Mouse (Mus musculus) neural tube, embryonic 13.5 days (tissue): ENCODE data around the gene Gzmk. TPM values are rescaled to one million over a fixed set of nuclear protein-coding genes. Genes with fewer than 3 reads are reported as not detected.
"Not testable (repeated sequence)": the region's sequence is repeated elsewhere in the genome, so short reads cannot be mapped to it uniquely, and the experiment has no call there.

ENCODE experiments used
- ATAC-seq: fragments of 200-750 bp; cut with Nextera tagmentation; 2 replicates; pipeline ENCODE4 v1.8.0; 2017; ENCODE audit warnings: low read depth, mild to moderate bottlenecking, moderate TSS enrichment, moderate library complexity
- H3K27ac ChIP-seq: fragments of 300-500 bp; sonication (generic); replicated peaks from 2 replicates; pipeline ENCODE4 v1.5.1; 2015; ENCODE audit warnings: moderate library complexity, mild to moderate bottlenecking, inconsistent platforms
- H3K27me3 ChIP-seq: fragments of 300-500 bp; sonication (generic); 2 replicates; pipeline ENCODE4 v1.6.1; 2015; ENCODE audit warnings: mild to moderate bottlenecking, inconsistent platforms
- H3K36me3 ChIP-seq: fragments of 300-500 bp; sonication (generic); 2 replicates; pipeline ENCODE4 v1.6.1; 2015; ENCODE audit warnings: mild to moderate bottlenecking, inconsistent platforms
- H3K4me1 ChIP-seq: fragments of 300-500 bp; sonication (generic); replicated peaks from 2 replicates; pipeline ENCODE4 v1.6.1; 2015; ENCODE audit warnings: inconsistent platforms
- H3K4me2 ChIP-seq: fragments of 300-500 bp; sonication (generic); 2 replicates; pipeline ENCODE4 v1.6.1; 2015; ENCODE audit warnings: inconsistent platforms, mild to moderate bottlenecking, moderate library complexity
- H3K4me3 ChIP-seq: fragments of 300-500 bp; sonication (generic); 2 replicates; pipeline ENCODE4 v1.5.1; 2015; ENCODE audit warnings: mild to moderate bottlenecking, inconsistent platforms
- H3K9ac ChIP-seq: fragments of 300-500 bp; sonication (generic); 2 replicates; pipeline ENCODE4 v1.6.1; 2015; ENCODE audit warnings: moderate library complexity, mild to moderate bottlenecking, inconsistent platforms
- H3K9me3 ChIP-seq: fragments of 300-500 bp; sonication (generic); 2 replicates; pipeline ENCODE4 v1.6.1; 2016; ENCODE audit warnings: inconsistent platforms
- WGBS: fragments of 180-500 bp; shearing (Covaris S2); methylation state at CpG from one replicate; pipeline ENCODE4 v1.1.7; 2015; 5-methylcytosine and 5-hydroxymethylcytosine counted together
- polyA plus RNA-seq: library from polyadenylated mRNA; unstranded; fragments of >200 nt; fragmentation: Nextera tagmentation; extraction: Ambion mirVana; gene quantifications from 2 replicates; pipeline ENCODE4 v1.2.1, GENCODE M21; 2015

Gzmk gene
- not detected in 2 replicates for polyA plus RNA-seq

DNA sequence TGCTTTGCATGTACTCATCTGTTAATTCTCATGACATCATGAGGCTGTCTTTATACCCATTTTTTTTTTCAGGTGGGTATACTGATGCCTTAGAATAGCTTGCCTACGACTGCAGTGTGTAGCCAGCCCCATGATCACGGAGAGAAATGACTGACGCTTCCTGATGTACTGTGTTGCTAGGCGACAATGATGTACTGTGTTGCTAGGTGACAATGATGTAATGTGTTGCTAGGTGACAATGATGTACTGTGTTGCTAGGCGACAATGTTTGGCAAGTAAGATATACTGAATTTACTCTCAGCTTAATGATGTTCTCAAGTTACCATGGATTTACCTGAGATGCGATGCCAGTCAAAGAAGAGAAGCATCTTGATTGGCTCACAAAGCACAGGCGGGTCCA is at the start of gene Gzmk:
Gene Gzmk (minus strand): TSS at position 98 of the 400 bp plus-strand sequence.
- Histone ChIP-seq H3K9ac (no peak within 1 kb of the TSS), H3K4me1 (peaks cover 14% of the 10 kb centered on the region), H3K9me3 (no peaks in the 10 kb centered on the region), H3K4me2 (no peak within 1 kb of the TSS), H3K27ac (0 out of 2 replicates have a peak within 1 kb of the TSS, but pooled peaks have one; percentile 1), H3K36me3 (no peaks in the 10 kb centered on the region), H3K4me3 (no peak within 1 kb of the TSS), H3K27me3 (no peaks in the 10 kb centered on the region)
- ATAC-seq, result peak; percentile 95
- 35% methylated on average over 7 of the region's 7 CpGs for whole genome bisulfite sequencing

GRCm38 (mm10) chr13:113271189-113271588 is 45.5 kb upstream of the Gzmk start:
- no peak overlapping the region for H3K4me3 ChIP-seq
- no peak overlapping the region for H3K4me2 ChIP-seq
- H3K27me3 ChIP-seq, result no peaks in the 10 kb centered on the region
- no peak overlapping the region for H3K9ac ChIP-seq
- WGBS, result 93% methylated on average over 8 of the region's 8 CpGs
- no peak for ATAC-seq
- H3K4me1 ChIP-seq, result no peaks in the 10 kb centered on the region
- H3K9me3 ChIP-seq, result no peaks in the 10 kb centered on the region
- H3K27ac ChIP-seq, result no peak overlapping the region
- no peaks in the 10 kb centered on the region for H3K36me3 ChIP-seq

- whole genome bisulfite sequencing, result 50% methylated on average over 18 of the region's 18 CpGs
- peak; percentile 89 for ATAC-seq
- Histone ChIP-seq H3K9me3 (no peaks in the 10 kb centered on the region), H3K27ac (no peak overlapping the region), H3K9ac (no peak overlapping the region), H3K4me2 (no peak overlapping the region), H3K36me3 (no peaks in the 10 kb centered on the region), H3K4me1 (no peaks in the 10 kb centered on the region), H3K27me3 (no peaks in the 10 kb centered on the region), H3K4me3 (no peak overlapping the region)
These were observed 44.4 kb upstream of the Gzmk start for GRCm38 (mm10) chr13:113269777-113270776.

GRCm38 (mm10) chr13:113267204-113267603 is 41.5 kb upstream of the Gzmk start:
- no peak overlapping the region for H3K4me2 ChIP-seq
- no peaks in the 10 kb centered on the region for H3K4me1 ChIP-seq
- no peaks in the 10 kb centered on the region for H3K27me3 ChIP-seq
- 83% methylated on average over 3 of the region's 3 CpGs for WGBS
- H3K36me3 ChIP-seq, result no peaks in the 10 kb centered on the region
- H3K9ac ChIP-seq, result no peak overlapping the region
- no peak overlapping the region for H3K4me3 ChIP-seq
- no peak for ATAC-seq
- H3K27ac ChIP-seq, result no peak overlapping the region
- no peaks in the 10 kb centered on the region for H3K9me3 ChIP-seq

DNA sequence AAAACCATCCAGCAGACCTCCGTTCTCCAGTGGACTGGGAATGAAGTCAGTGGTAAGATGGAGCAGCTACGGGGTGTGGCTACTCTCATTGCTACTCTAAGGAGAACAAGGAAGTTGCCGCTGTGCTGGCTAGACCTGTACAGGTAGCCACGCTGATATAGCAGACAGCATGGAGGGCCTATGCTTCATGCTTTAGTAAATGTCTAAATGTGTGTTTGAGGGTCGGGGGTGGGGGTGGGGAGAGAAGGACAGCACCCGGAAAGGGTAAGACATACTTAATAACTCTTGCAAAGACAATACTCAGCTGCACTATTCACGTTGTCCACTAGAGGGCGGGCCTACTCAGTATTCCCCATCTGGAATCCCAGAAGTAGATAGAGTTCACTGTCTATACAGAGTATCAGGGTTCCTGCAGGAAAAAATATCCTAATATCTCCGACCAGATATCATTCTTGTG is 40.8 kb upstream of the Gzmk start:
- no peak overlapping the region for H3K4me2 ChIP-seq
- no peaks in the 10 kb centered on the region for H3K36me3 ChIP-seq
- no peak overlapping the region for H3K9ac ChIP-seq
- H3K9me3 ChIP-seq, result no peaks in the 10 kb centered on the region
- H3K4me1 ChIP-seq, result no peaks in the 10 kb centered on the region
- no peaks in the 10 kb centered on the region for H3K27me3 ChIP-seq
- H3K4me3 ChIP-seq, result no peak overlapping the region
- 32% methylated on average over 9 of the region's 9 CpGs for WGBS
- peak; percentile 40; the same call in 1 of the 2 replicates for ATAC-seq
- H3K27ac ChIP-seq, result no peak overlapping the region

GRCm38 (mm10) chr13:113265257-113265656 is 39.5 kb upstream of the Gzmk start:
- no peaks in the 10 kb centered on the region for H3K36me3 ChIP-seq
- H3K27ac ChIP-seq, result no peak overlapping the region
- no peak for ATAC-seq
- no peaks in the 10 kb centered on the region for H3K4me1 ChIP-seq
- H3K4me2 ChIP-seq, result no peak overlapping the region
- 32% methylated on average over 13 of the region's 13 CpGs for WGBS
- no peak overlapping the region for H3K4me3 ChIP-seq
- no peaks in the 10 kb centered on the region for H3K9me3 ChIP-seq
- no peak overlapping the region for H3K9ac ChIP-seq
- no peaks in the 10 kb centered on the region for H3K27me3 ChIP-seq

DNA sequence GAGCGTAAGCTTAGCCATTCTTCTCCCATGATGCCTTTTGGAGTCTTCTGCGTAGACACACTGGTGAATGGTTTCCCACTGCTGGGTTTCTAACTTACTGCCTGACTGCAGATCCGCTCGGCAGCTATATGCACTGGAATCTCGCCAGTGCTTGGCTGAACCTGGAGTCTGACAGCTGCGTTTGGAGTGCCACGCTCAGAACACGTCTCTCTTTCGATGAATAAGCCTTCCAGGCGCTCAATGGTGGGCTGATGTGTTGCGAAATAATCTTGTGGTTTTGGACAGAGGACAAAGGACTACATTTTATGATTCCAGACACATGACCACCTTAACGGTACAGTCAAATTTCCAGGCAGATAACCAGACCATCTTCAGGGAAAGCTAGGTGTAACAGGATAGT is 37.1 kb upstream of the Gzmk start:
- Histone ChIP-seq H3K36me3 (no peaks in the 10 kb centered on the region), H3K27ac (no peak overlapping the region), H3K9ac (no peak overlapping the region), H3K4me1 (no peaks in the 10 kb centered on the region), H3K4me2 (no peak overlapping the region), H3K9me3 (no peaks in the 10 kb centered on the region), H3K4me3 (no peak overlapping the region), H3K27me3 (no peaks in the 10 kb centered on the region)
- ATAC-seq, result no peak
- 75% methylated on average over 12 of the region's 12 CpGs for WGBS

GRCm38 (mm10) chr13:113259237-113259636 is 33.5 kb upstream of the Gzmk start:
- no peak overlapping the region for H3K4me3 ChIP-seq
- no peaks in the 10 kb centered on the region for H3K27me3 ChIP-seq
- H3K27ac ChIP-seq, result no peak overlapping the region
- no peaks in the 10 kb centered on the region for H3K4me1 ChIP-seq
- no peak overlapping the region for H3K9ac ChIP-seq
- H3K4me2 ChIP-seq, result no peak overlapping the region
- H3K36me3 ChIP-seq, result no peaks in the 10 kb centered on the region
- H3K9me3 ChIP-seq, result no peaks in the 10 kb centered on the region
- WGBS, result 91% methylated on average over 5 of the region's 5 CpGs
- no peak for ATAC-seq

DNA sequence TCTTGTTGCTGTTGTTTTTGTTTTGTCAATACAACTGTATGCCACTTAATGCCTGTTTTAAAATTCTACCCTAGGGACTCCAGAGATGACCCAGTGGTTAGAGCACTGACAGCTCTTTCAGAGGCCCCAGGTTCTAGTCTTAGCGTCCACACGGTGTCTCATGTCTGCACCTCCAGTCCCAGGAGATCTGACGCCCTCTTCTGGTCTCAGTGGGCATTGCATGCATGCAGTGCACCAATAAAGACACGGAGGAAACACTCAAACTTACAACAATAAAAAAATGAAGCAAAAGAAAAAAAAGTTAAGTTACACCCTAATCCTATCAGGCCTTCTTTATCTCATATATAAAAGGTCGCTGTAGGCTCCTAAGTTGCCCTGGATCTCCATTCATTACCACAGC is 31.5 kb upstream of the Gzmk start:
- WGBS, result 49% methylated on average over 5 of the region's 5 CpGs
- no peak overlapping the region for H3K4me3 ChIP-seq
- no peaks in the 10 kb centered on the region for H3K36me3 ChIP-seq
- no peaks in the 10 kb centered on the region for H3K4me1 ChIP-seq
- no peak overlapping the region for H3K4me2 ChIP-seq
- no peak overlapping the region for H3K27ac ChIP-seq
- no peak overlapping the region for H3K9ac ChIP-seq
- ATAC-seq, result no peak
- no peaks in the 10 kb centered on the region for H3K9me3 ChIP-seq
- no peaks in the 10 kb centered on the region for H3K27me3 ChIP-seq

- H3K4me2 ChIP-seq, result no peak overlapping the region
- H3K27me3 ChIP-seq, result no peaks in the 10 kb centered on the region
- 95% methylated on average over 2 of the region's 2 CpGs for WGBS
- no peak overlapping the region for H3K9ac ChIP-seq
- no peaks in the 10 kb centered on the region for H3K9me3 ChIP-seq
- ATAC-seq, result no peak
- H3K4me3 ChIP-seq, result no peak overlapping the region
- no peak overlapping the region for H3K27ac ChIP-seq
- no peaks in the 10 kb centered on the region for H3K4me1 ChIP-seq
- H3K36me3 ChIP-seq, result no peaks in the 10 kb centered on the region
These were observed 31.1 kb upstream of the Gzmk start for GRCm38 (mm10) chr13:113256766-113257165.

DNA sequence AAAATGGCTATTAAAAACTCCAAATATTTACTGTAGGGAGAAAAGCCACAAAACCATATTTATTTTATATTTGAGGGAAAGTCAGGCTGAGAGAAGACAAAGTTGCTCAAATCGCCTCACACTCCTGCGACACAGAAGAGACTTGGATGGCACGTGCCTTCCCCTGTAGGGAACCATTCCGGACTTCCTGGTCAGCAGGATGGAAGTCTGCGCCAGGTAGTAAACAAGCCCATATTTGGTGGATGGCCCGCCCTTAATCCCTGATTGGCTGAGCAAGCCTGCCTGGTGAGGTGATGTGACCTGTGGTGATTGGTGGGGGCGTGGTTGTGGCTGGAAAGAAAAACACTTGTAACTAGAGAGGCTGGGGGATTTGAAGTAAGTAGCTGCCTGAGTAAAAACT is 26.9 kb upstream of the Gzmk start:
- 90% methylated on average over 7 of the region's 7 CpGs for WGBS
- not testable (repeated sequence) for H3K4me2 ChIP-seq, ATAC-seq

DNA sequence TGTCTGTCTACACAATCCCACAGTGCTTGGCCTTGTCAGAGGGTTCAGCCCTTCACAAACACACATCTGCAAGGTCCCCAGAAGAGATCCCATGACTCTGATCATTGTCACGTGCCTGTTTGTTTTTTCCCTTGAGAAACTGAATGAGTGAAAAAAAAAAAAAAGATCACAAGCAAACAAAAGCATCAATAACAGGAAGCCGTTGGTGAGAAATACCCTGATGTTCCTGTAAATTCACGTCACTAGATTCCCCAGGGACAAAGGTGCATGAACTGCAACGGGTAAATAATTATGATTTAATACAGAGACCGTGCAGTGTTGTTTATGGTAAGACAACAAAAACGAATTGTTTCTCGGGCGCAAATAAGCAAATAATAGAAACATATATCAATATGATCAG is 19.3 kb upstream of the Gzmk start:
- H3K27me3 ChIP-seq, result no peaks in the 10 kb centered on the region
- H3K27ac ChIP-seq, result no peak overlapping the region
- H3K9me3 ChIP-seq, result no peaks in the 10 kb centered on the region
- H3K4me2 ChIP-seq, result no peak overlapping the region
- WGBS, result 73% methylated on average over 8 of the region's 8 CpGs
- H3K9ac ChIP-seq, result no peak overlapping the region
- H3K4me3 ChIP-seq, result no peak overlapping the region
- H3K36me3 ChIP-seq, result no peaks in the 10 kb centered on the region
- ATAC-seq, result no peak
- no peaks in the 10 kb centered on the region for H3K4me1 ChIP-seq

More for the DNA sequence above, 26.9 kb upstream of the Gzmk start:
- H3K27me3 ChIP-seq, H3K4me1 ChIP-seq, H3K9me3 ChIP-seq, H3K27ac ChIP-seq, H3K4me3 ChIP-seq, H3K36me3 ChIP-seq, H3K9ac ChIP-seq: not testable (repeated sequence)
